Mouse (Mus musculus): ENCODE results near the gene Megf11.

The Megf11 gene

DNA sequence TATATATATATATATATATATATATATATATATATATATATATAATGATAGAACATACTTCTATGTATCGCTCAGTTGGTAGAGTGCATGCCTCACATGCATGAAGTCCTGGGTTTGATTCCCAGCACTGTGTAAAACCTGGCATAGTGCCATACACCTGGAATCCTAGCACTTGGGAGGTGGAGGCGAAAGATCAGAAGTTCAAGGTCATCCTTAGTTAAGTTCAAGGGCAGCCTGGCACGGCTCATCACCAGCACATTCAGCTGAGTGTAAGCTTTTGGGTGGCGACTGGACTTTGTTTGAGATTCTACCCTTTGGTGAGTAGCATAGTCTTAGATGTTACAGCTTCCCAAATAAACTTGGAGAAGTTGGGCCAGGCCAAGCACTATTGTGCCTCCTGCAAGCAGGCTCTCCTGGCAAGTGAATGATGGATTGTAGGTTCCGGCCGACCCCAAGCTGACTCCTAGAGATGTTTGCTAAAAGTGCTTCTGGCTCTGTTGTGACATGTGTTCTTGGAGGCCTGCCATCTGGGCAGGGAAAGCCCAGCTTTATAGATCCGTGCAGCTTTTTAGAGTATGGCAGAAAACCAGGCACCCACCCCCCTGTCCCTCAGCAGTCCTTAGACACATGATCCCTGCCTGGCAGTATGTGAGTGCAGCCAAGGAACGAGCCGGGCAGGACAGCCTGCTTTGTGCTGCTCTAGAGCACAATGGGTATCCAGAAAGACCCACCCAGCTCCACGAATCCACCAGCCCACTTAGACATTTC is 2.2 kb upstream of the Megf11 start:
- POLR2A ChIA-PET = interaction anchor here in 2 of 4 experiments (0.6 to 1.6 kb wide), 6 partner anchors 10 to 124 kb away, joined by 3 to 6 read pairs (median 4); no protein-coding TSS in a partner anchor
- CTCF ChIA-PET = interaction anchor here in 3 of 4 experiments (0.5 to 1.5 kb wide), 3 partner anchors 12 to 95 kb away, joined by 3 to 5 read pairs (median 4); no protein-coding TSS in a partner anchor

DNA sequence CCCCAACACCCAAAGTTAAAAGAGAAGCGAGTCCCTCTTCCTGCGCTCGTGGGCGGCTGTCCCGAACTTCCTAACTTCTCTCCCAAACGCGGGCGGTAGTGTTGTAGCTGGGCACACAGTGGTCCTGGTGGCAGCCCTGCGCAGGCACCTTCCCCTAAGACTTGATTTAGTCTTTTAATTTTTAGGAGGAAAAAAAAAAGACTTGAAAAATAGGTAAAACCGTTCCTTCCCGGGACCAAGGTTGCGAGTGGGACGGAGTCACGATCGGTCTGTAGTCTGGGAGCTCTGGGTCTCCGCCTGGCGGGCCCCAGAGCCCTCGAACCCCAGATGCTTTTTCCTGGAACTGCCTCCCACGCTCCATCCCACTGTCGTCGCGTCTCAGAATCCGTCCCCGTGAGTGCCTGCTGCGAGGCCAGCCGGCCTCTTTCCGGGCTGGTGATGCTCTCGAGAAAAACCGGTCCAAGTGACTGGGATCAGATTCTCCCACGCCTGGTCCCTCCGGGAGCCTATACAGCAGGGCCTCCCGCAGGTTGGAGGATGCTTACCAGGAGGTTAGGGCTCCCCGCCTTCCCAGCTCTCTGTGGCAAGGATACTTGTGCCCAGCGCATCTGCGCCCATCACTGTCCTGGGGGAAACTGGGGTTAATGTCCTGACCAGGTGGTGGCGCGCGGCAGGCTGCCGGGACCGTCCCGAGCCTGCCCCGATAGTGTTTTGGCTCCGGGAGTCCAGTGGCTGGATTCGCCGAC is 1.2 kb downstream of the Megf11 start:
- ChIA-PET POLR2A (interaction anchor here in 2 of 4 experiments (0.5 to 2.3 kb wide), 14 partner anchors 9 to 351 kb away, joined by 3 to 7 read pairs (median 3); partner anchors contain the start of gene Rab11a (in 1 of the 2)), CTCF (interaction anchor here in 3 of 4 experiments (0.6 to 0.8 kb wide), 5 partner anchors 11 to 1801 kb away, joined by 3 to 5 read pairs (median 4); no protein-coding TSS in a partner anchor)

DNA sequence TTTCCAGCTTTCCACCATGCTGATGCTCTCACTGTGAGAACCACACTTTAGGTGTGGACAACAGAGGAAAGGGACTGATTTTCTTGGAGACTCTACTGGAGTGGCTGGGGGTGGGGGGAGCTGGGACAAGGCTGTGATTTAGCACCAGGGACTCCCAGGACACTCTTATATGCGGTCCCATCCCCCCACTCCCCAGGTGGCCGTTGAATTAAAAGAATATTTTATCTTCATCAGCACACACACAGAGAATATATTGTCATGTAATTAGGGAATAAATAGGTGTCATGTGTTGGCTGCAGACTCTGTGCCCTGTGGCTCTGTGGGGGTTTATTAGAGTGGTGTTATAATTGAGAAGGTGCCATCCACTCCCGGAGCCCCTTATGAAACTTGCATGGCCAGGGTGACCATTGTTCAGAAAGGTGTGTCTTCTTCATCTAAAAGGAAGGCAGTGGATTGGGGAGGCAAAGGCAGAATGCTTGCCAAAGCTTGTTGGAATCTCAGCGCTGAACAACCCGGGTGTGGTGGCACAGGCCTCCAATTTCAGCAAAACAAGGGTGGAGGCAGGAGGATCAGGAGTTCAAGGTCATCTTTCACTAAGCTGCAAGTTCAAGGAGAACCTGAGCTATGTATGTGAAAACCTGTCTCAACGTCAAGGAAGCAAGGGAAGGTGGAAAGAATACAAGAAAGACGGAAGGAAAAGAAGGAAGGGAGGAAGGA is 4.3 kb downstream of the Megf11 start:
- ChIA-PET POLR2A (interaction anchor here in 2 of 4 experiments (0.7 to 1.2 kb wide), 2 partner anchors 248 to 278 kb away, joined by 3 read pairs; no protein-coding TSS in a partner anchor), CTCF (interaction anchor here in 2 of 4 experiments (0.6 to 1.0 kb wide), 2 partner anchors 42 to 1911 kb away, joined by 4 to 11 read pairs; no protein-coding TSS in a partner anchor)

DNA sequence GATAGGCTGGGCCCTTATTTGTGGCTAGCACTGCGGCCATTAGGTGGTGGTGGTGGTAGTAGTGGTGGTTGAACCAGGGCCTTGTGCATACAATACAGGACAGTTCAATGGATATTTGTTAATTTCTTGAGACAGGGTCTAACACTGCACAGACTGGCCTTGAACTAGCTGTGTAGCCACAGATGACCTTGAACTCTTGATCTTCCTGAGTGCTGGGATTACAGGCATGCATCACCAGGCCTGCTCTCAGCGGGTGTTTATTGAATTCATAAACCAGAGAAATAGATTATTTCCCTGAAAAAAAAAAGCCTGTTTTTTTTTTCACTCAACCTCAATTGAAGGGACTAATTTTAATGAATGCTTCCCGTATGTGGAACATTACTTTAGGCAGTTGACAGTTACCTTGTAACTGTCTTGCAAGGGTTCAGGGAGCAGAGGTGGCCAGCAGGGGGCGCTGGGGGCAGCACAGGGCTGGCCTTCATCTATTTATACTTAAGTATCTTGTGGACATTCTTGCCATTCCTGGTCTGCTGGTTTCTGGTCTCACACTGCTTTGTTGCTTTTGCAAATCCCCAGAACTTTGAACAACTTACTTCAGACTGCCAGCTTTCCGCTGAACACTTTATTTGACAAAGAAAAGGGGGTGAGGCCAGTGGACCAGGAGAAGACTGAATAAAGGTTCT is 8.6 kb downstream of the Megf11 start:
- ChIA-PET CTCF (interaction anchor here (0.6 to 1.7 kb wide), 9 partner anchors 11 to 1525 kb away, joined by 3 to 7 read pairs (median 4); no protein-coding TSS in a partner anchor), POLR2A (interaction anchor here in 2 of 4 experiments (0.8 to 2.3 kb wide), 7 partner anchors 8 to 309 kb away, joined by 3 to 7 read pairs (median 3); partner anchors contain the start of gene Megf11 (in 2 of the 2))

- CTCF ChIA-PET = interaction anchor here in 3 of 4 experiments (0.6 to 1.7 kb wide), 7 partner anchors 12 to 126 kb away, joined by 3 to 7 read pairs (median 5); no protein-coding TSS in a partner anchor
- POLR2A ChIA-PET = interaction anchor here in 2 of 4 experiments (0.6 to 2.1 kb wide), 7 partner anchors 10 to 308 kb away, joined by 3 to 7 read pairs (median 3); partner anchors contain the start of gene Megf11 (in 2 of the 2)
Observed at GRCm38 (mm10) chr9:64395238-64395920, 10.0 kb downstream of the Megf11 start.

- ChIA-PET POLR2A (interaction anchor here (0.6 to 1.1 kb wide), 8 partner anchors 9 to 412 kb away, joined by 3 to 7 read pairs (median 4); no protein-coding TSS in a partner anchor), CTCF (interaction anchor here (0.5 to 1.3 kb wide), 13 partner anchors 9 to 557 kb away, joined by 3 to 16 read pairs (median 4); no protein-coding TSS in a partner anchor)
Observed at GRCm38 (mm10) chr9:64397108-64397507, 11.7 kb downstream of the Megf11 start.

- POLR2A ChIA-PET = interaction anchor here in 1 of 4 experiments (1.3 kb wide), 1 partner anchor 12 kb away, joined by 3 read pairs; no protein-coding TSS in a partner anchor
- CTCF ChIA-PET = no interaction called here
Observed at GRCm38 (mm10) chr9:64399121-64399520, 13.7 kb downstream of the Megf11 start.

DNA sequence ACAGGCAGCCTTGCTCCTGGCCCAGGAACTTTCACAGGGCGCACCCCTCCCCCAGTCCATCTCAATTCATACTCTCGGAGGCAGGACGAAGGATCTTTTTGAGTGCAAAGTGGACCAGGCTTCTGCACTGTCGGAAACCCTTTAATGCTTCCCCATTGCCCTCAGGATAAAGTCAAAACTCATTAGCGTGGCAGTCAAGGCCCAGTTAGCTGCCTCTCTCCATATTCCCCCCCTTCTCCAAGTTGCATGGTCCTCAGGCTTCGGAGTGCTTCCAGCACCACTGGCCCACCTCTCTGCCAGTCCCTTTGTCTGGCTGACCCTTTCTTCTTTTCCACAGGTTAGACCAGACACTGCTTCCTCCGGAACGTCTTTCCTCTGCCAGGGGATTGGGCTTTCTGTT is 16.7 kb downstream of the Megf11 start:
- ChIA-PET CTCF (interaction anchor here in 1 of 4 experiments (0.5 kb wide), 1 partner anchor 367 kb away, joined by 4 read pairs; no protein-coding TSS in a partner anchor), POLR2A (interaction anchor here in 1 of 4 experiments (1.0 kb wide), 1 partner anchor 14 kb away, joined by 3 read pairs; no protein-coding TSS in a partner anchor)

- ChIA-PET POLR2A (interaction anchor here in 1 of 4 experiments (1.1 kb wide), 1 partner anchor 10 kb away, joined by 3 read pairs; no protein-coding TSS in a partner anchor), CTCF (no interaction called here)
Observed at GRCm38 (mm10) chr9:64406841-64407240, 21.4 kb downstream of the Megf11 start.

GRCm38 (mm10) chr9:64407390-64407970 is 22.1 kb downstream of the Megf11 start:
- CTCF ChIA-PET = interaction anchor here in 1 of 4 experiments (0.6 kb wide), 1 partner anchor 59 kb away, joined by 3 read pairs; no protein-coding TSS in a partner anchor
- POLR2A ChIA-PET = interaction anchor here in 1 of 4 experiments (1.1 kb wide), 1 partner anchor 10 kb away, joined by 3 read pairs; no protein-coding TSS in a partner anchor

- ChIA-PET CTCF (no interaction called here), POLR2A (interaction anchor here in 2 of 4 experiments (0.6 to 2.2 kb wide), 2 partner anchors 9 to 10 kb away, joined by 3 to 10 read pairs; no protein-coding TSS in a partner anchor)
Observed at GRCm38 (mm10) chr9:64408821-64409220, 23.4 kb downstream of the Megf11 start.

DNA sequence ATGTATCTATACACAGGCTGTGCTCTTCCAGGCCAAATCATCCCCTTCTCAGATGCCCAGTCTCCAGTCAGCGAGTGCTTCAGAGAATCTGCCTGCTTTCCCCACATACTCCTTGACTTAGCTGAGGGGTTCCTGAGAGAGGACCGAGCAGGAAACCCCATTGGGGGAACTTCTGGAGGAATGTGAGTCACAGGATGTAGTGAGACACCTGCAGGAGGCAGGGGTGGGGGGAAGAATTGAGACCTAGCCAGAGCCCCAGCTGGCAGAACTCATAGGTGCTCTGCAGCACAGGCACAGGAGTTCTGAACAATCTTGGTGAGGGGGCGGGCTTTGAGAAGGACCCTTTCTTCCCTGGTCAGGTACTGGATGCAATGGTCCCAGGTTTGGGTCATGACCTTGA is 35.0 kb downstream of the Megf11 start:
- ChIA-PET POLR2A (interaction anchor here in 1 of 4 experiments (0.6 to 0.9 kb wide), 2 partner anchors 19 to 48 kb away, joined by 3 to 6 read pairs; no protein-coding TSS in a partner anchor), CTCF (interaction anchor here in 1 of 4 experiments (0.7 kb wide), 1 partner anchor 439 kb away, joined by 3 read pairs; no protein-coding TSS in a partner anchor)

- ChIA-PET POLR2A (interaction anchor here in 1 of 4 experiments (1.0 kb wide), 1 partner anchor 787 kb away, joined by 3 read pairs; no protein-coding TSS in a partner anchor), CTCF (interaction anchor here in 1 of 4 experiments (0.7 to 0.9 kb wide), 2 partner anchors 28 to 125 kb away, joined by 3 read pairs; no protein-coding TSS in a partner anchor)
Observed at GRCm38 (mm10) chr9:64421986-64422616, 36.7 kb downstream of the Megf11 start.

GRCm38 (mm10) chr9:64423912-64424311 is 38.5 kb downstream of the Megf11 start:
- CTCF ChIA-PET = no interaction called here
- POLR2A ChIA-PET = no interaction called here

GRCm38 (mm10) chr9:64436121-64436520 is 50.7 kb downstream of the Megf11 start:
- CTCF ChIA-PET = interaction anchor here in 1 of 4 experiments (1.4 kb wide), 1 partner anchor 71 kb away, joined by 3 read pairs; no protein-coding TSS in a partner anchor
- POLR2A ChIA-PET = interaction anchor here in 1 of 4 experiments (0.6 kb wide), 1 partner anchor 41 kb away, joined by 3 read pairs; no protein-coding TSS in a partner anchor

Data from embryonic stem cell, embryonic (primary cell).